Mouse (Mus musculus): ENCODE measurements at regions not wholly inside any gene's neighbourhood (a gene's known extent, or its start where the extent isn't known, plus 50 kb on each side); places are given as distances from the start of the nearest gene placed in this dataset.

- DNase-seq (ENCODE audit: low spot score): no peak
- peaks cover 10% of the 10 kb centered on the region for H3K4me1 ChIP-seq (replicated peaks)
- 28% methylated on average over 1 of the region's 1 CpGs for WGBS
Measured at GRCm38 (mm10) chr11:20882756-20883155, 51.9 kb upstream of the Lgalsl start.

GRCm38 (mm10) chr11:20883907-20884306, 53.1 kb upstream of the Lgalsl start:
- WGBS: 85% methylated on average over 2 of the region's 2 CpGs
- peaks cover 8% of the 10 kb centered on the region for H3K4me1 ChIP-seq (replicated peaks)

More at GRCm38 (mm10) chr11:20882756-20883155, 51.9 kb upstream of the Lgalsl start:
- no peak overlapping the region for H3K4me3 ChIP-seq
- H3K9me3 ChIP-seq: no peaks in the 10 kb centered on the region
- no peaks in the 10 kb centered on the region for H3K36me3 ChIP-seq
- H3K27me3 ChIP-seq (ENCODE audit: insufficient read depth, poor library complexity, severe bottlenecking): no peaks in the 10 kb centered on the region
- H3K27ac ChIP-seq: no peak overlapping the region

GRCm38 (mm10) chr11:20887044-20887443, 56.2 kb upstream of the Lgalsl start:
- Histone ChIP-seq H3K4me1 (replicated peaks) (peaks cover 8% of the 10 kb centered on the region), H3K27ac (no peak overlapping the region), H3K36me3 (no peaks in the 10 kb centered on the region), H3K27me3 (ENCODE audit: insufficient read depth, poor library complexity, severe bottlenecking) (no peaks in the 10 kb centered on the region), H3K9me3 (no peaks in the 10 kb centered on the region), H3K4me3 (no peak overlapping the region)
- WGBS: 87% methylated on average over 2 of the region's 2 CpGs
- DNase-seq (ENCODE audit: low spot score): no peak

More at GRCm38 (mm10) chr11:20883907-20884306, 53.1 kb upstream of the Lgalsl start:
- no peaks in the 10 kb centered on the region for H3K36me3 ChIP-seq
- no peaks in the 10 kb centered on the region for H3K27me3 ChIP-seq (ENCODE audit: insufficient read depth, poor library complexity, severe bottlenecking)
- no peak overlapping the region for H3K4me3 ChIP-seq
- H3K9me3 ChIP-seq: no peaks in the 10 kb centered on the region
- DNase-seq (ENCODE audit: low spot score): no peak
- H3K27ac ChIP-seq: no peak overlapping the region

- no peaks in the 10 kb centered on the region for H3K36me3 ChIP-seq
- no peaks in the 10 kb centered on the region for H3K9me3 ChIP-seq
- H3K4me3 ChIP-seq: no peak overlapping the region
- 0 out of 2 replicates have a peak, but pooled peaks cover 8% of the 10 kb centered on the region for H3K4me1 ChIP-seq (replicated peaks)
- WGBS: 81% methylated on average over 3 of the region's 3 CpGs
- DNase-seq (ENCODE audit: low spot score): no peak
- no peak overlapping the region for H3K27ac ChIP-seq
- H3K27me3 ChIP-seq (ENCODE audit: insufficient read depth, poor library complexity, severe bottlenecking): no peaks in the 10 kb centered on the region
Measured at GRCm38 (mm10) chr11:20890479-20890878, 59.6 kb upstream of the Lgalsl start.

- DNase-seq (ENCODE audit: low spot score): no peak
- 85% methylated on average over 10 of the region's 10 CpGs for WGBS
- H3K9me3 ChIP-seq: no peaks in the 10 kb centered on the region
Measured at GRCm38 (mm10) chr11:20891711-20892110, 60.9 kb upstream of the Lgalsl start.

DNA sequence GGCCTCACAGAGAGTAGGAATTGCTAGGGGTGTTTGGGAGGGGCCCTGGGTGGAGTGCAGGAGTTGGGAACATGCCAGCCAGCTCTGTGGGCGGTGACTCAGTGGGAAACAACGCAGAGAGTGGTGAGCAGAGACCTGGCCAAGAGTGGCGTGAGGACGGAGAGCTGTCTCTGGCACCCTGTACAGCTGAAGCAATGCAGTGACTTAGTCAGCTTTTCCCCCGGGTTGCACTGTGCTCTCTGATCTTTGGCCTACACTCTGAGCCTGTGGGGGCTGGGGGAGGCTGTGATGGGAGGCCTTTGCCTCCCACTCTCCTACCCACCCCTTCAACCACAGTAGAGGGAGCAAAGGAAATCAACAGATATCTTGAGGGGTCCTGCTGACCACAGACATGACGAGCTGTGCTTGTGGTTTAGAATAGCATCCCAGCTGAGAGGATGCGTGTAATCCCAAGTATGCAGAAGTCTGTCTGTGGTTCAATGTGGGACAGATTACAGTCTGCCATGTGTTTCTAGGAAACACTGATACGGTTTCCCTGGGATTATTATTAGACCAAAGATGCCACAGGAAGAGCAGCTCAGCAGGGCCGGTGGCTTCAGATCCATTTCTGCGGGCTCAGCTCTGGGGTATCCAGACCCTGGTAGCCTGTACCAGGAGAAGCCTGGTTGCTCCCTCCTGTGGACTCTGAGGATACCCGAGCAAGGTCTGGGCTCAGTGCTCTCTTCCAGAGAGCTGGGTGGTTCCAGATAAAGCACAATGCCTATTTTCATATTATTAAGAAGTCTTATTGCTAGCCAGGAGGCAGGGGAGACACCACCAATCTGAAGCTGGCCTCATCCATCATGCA, 65.6 kb upstream of the Lgalsl start:
- Histone ChIP-seq H3K27me3 (ENCODE audit: insufficient read depth, poor library complexity, severe bottlenecking) (no peaks in the 10 kb centered on the region), H3K4me3 (no peak overlapping the region), H3K9me3 (no peaks in the 10 kb centered on the region), H3K27ac (peak overlapping the region; percentile 35; the same call in 1 of the 2 replicates), H3K36me3 (no peaks in the 10 kb centered on the region), H3K4me1 (replicated peaks) (peaks cover 24% of the 10 kb centered on the region)
- no peak for DNase-seq (ENCODE audit: low spot score)
- 67% methylated on average over 11 of the region's 11 CpGs for WGBS

More at GRCm38 (mm10) chr11:20891711-20892110, 60.9 kb upstream of the Lgalsl start:
- H3K27me3 ChIP-seq (ENCODE audit: insufficient read depth, poor library complexity, severe bottlenecking): no peaks in the 10 kb centered on the region
- peaks cover 17% of the 10 kb centered on the region for H3K4me1 ChIP-seq (replicated peaks)
- no peak overlapping the region for H3K27ac ChIP-seq
- no peak overlapping the region for H3K4me3 ChIP-seq
- no peaks in the 10 kb centered on the region for H3K36me3 ChIP-seq

- Histone ChIP-seq H3K36me3 (no peaks in the 10 kb centered on the region), H3K4me3 (no peak overlapping the region), H3K27me3 (ENCODE audit: insufficient read depth, poor library complexity, severe bottlenecking) (no peaks in the 10 kb centered on the region), H3K9me3 (no peaks in the 10 kb centered on the region), H3K27ac (no peak overlapping the region), H3K4me1 (replicated peaks) (peaks cover 34% of the 10 kb centered on the region)
- WGBS: 82% methylated on average over 7 of the region's 7 CpGs
- no peak for DNase-seq (ENCODE audit: low spot score)
Measured at GRCm38 (mm10) chr11:20897468-20897867, 66.6 kb upstream of the Lgalsl start.

GRCm38 (mm10) chr11:20898558-20898957, 67.7 kb upstream of the Lgalsl start:
- no peak overlapping the region for H3K27ac ChIP-seq
- WGBS: 77% methylated on average over 4 of the region's 4 CpGs
- no peaks in the 10 kb centered on the region for H3K36me3 ChIP-seq
- no peak overlapping the region for H3K4me3 ChIP-seq
- H3K4me1 ChIP-seq (replicated peaks): peaks cover 43% of the 10 kb centered on the region
- no peaks in the 10 kb centered on the region for H3K27me3 ChIP-seq (ENCODE audit: insufficient read depth, poor library complexity, severe bottlenecking)
- no peaks in the 10 kb centered on the region for H3K9me3 ChIP-seq
- DNase-seq (ENCODE audit: low spot score): no peak

DNA sequence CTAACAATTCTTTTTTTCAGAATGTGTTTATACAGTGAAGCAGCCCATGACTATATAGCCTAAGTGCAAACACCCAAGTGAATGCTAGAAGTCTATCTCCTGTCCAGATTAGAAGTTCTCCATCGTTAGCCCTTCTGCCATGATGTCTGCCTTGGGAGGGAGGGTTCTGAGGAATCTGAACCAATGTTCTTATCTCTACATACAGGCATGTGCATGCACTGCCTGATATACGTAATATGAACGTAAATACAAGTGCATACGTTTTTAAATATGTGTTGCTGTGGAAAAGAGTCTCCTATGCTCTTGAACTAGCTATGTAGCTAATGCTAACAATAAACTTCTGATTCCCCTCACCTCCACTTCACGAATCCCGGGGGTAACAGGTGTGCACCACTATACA, 68.9 kb upstream of the Lgalsl start:
- H3K27ac ChIP-seq: no peak overlapping the region
- DNase-seq (ENCODE audit: low spot score): no peak
- no peaks in the 10 kb centered on the region for H3K27me3 ChIP-seq (ENCODE audit: insufficient read depth, poor library complexity, severe bottlenecking)
- no peaks in the 10 kb centered on the region for H3K36me3 ChIP-seq
- no peaks in the 10 kb centered on the region for H3K9me3 ChIP-seq
- no peak overlapping the region for H3K4me3 ChIP-seq
- 89% methylated on average over 6 of the region's 6 CpGs for WGBS
- peaks cover 40% of the 10 kb centered on the region for H3K4me1 ChIP-seq (replicated peaks)

DNA sequence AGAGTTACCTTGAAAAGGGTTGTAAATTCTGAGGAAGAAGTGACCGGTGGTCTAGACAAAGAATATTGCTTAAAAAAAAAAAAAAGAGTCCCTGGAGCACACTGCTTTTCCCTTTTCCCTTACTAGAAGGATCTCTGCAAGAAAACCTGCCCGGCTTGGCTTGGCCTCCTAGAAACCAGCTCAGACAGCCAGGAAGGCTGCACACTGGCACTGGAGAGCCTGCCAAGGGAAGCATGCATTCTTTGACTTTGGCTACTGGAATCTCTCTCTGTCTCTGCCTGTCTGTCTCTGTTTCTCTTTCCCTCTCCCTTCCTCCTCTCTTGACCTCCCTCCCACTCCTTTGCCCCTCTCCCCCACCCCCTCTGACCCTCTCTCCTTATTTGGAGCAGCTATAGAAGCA, 71.1 kb upstream of the Lgalsl start:
- no peak overlapping the region for H3K4me3 ChIP-seq
- H3K27ac ChIP-seq: peak overlapping the region; percentile 66; the same call in 1 of the 2 replicates
- WGBS: 57% methylated on average over 2 of the region's 2 CpGs
- DNase-seq (ENCODE audit: low spot score): peak; percentile 21
- peaks cover 26% of the 10 kb centered on the region for H3K4me1 ChIP-seq (replicated peaks)
- H3K9me3 ChIP-seq: no peaks in the 10 kb centered on the region
- no peaks in the 10 kb centered on the region for H3K36me3 ChIP-seq
- no peaks in the 10 kb centered on the region for H3K27me3 ChIP-seq (ENCODE audit: insufficient read depth, poor library complexity, severe bottlenecking)

DNA sequence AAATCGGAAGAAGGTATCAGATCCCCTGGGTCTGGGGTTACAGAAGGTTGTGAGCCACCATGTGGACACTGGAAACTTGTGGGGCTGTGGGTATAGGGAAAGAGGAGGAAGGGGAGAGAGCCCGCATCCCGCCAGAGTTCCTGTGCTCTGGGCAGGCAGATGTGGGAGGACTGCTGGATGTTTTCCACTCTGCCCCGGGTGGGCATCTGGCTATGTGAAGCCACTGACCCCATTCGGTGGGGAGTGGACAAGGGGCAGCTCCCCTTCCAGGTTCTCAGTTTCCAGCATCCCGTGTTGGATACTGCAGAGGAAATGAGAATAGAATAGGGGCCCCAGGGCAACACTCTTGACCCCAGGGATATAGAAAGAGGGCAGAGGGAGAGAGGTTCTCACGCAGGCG, 72.1 kb upstream of the Lgalsl start:
- Histone ChIP-seq H3K27me3 (ENCODE audit: insufficient read depth, poor library complexity, severe bottlenecking) (no peaks in the 10 kb centered on the region), H3K36me3 (no peaks in the 10 kb centered on the region), H3K4me3 (no peak overlapping the region), H3K27ac (peak overlapping the region; percentile 53), H3K9me3 (no peaks in the 10 kb centered on the region), H3K4me1 (replicated peaks) (peaks cover 26% of the 10 kb centered on the region)
- DNase-seq (ENCODE audit: low spot score): no peak
- WGBS: 44% methylated on average over 8 of the region's 8 CpGs

DNA sequence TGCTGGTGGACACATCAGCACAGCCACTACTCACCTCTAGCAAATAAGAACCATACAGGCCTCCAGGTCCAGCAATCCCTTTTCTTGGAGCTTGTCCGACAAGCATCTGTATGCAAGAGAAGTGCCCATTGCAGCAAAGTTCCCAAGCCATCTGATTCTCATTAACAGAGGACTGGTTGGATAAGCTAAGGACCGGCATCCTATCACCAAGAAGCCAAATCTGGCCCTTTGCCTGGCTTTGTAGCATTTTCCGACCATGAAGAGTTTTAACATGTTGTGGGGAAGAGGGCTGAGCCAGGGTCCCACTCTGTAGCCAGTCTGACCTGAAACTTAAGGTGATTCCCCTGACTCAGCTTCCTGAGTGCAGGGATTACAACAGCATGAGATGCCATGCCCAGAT, 77.1 kb upstream of the Lgalsl start:
- H3K4me3 ChIP-seq: no peak overlapping the region
- H3K27me3 ChIP-seq (ENCODE audit: insufficient read depth, poor library complexity, severe bottlenecking): no peaks in the 10 kb centered on the region
- peaks cover 7% of the 10 kb centered on the region for H3K4me1 ChIP-seq (replicated peaks)
- H3K36me3 ChIP-seq: no peaks in the 10 kb centered on the region
- H3K9me3 ChIP-seq: no peaks in the 10 kb centered on the region
- no peak overlapping the region for H3K27ac ChIP-seq
- DNase-seq (ENCODE audit: low spot score): no peak
- 62% methylated on average over 3 of the region's 3 CpGs for WGBS

GRCm38 (mm10) chr11:20908471-20908870, 77.6 kb upstream of the Lgalsl start:
- H3K36me3 ChIP-seq: no peaks in the 10 kb centered on the region
- no peaks in the 10 kb centered on the region for H3K9me3 ChIP-seq
- WGBS: 83% methylated on average over 4 of the region's 4 CpGs

More at GRCm38 (mm10) chr11:20908471-20908870, 77.6 kb upstream of the Lgalsl start:
- Histone ChIP-seq H3K4me1 (replicated peaks) (peaks cover 3% of the 10 kb centered on the region; the same call in 1 of the 2 replicates), H3K4me3 (no peak overlapping the region), H3K27ac (no peak overlapping the region), H3K27me3 (ENCODE audit: insufficient read depth, poor library complexity, severe bottlenecking) (no peaks in the 10 kb centered on the region)
- no peak for DNase-seq (ENCODE audit: low spot score)
